Mouse (Mus musculus) heart, adult 2 months (tissue): ENCODE data around the gene Gm32742. TPM values are rescaled to one million over a fixed set of nuclear protein-coding genes. Genes with fewer than 3 reads are reported as not detected.

Source experiments
- DNase-seq, 2 experiments: peaks; one replicate each; pipeline ENCODE4 v3.0.0; 2021
- H3K27ac ChIP-seq: fragments of 200-600 bp; 2 replicates; pipeline ENCODE4 v1.8.1; 2022
- H3K27me3 ChIP-seq: fragments of 200-500 bp; 2 replicates; pipeline ENCODE4 v1.6.1; 2012; ENCODE audit warnings: mild to moderate bottlenecking, low read length, inconsistent platforms, mixed read lengths; ENCODE audit not compliant: control insufficient read depth, insufficient read depth
- H3K36me3 ChIP-seq: fragments of 200-500 bp; 2 replicates; pipeline ENCODE4 v1.6.1; 2012; ENCODE audit warnings: low read length, inconsistent platforms; ENCODE audit not compliant: control insufficient read depth, insufficient read depth
- H3K4me1 ChIP-seq: fragments of 200-500 bp; 2 replicates; pipeline ENCODE4 v1.6.1; 2011; ENCODE audit warnings: low read length; ENCODE audit not compliant: control insufficient read depth, insufficient read depth
- H3K4me3 ChIP-seq: fragments of 200-600 bp; 2 replicates; pipeline ENCODE4 v1.8.1; 2022
- H3K79me2 ChIP-seq: fragments of 200-500 bp; replicated peaks from 2 replicates; pipeline ENCODE4 v1.6.1; 2012; ENCODE audit warnings: mild to moderate bottlenecking, inconsistent platforms, low read length, moderate library complexity, mixed read lengths; ENCODE audit not compliant: control insufficient read depth, insufficient read depth
- H3K9ac ChIP-seq: fragments of 200-500 bp; 2 replicates; pipeline ENCODE4 v1.6.1; 2012; ENCODE audit warnings: low read depth, mild to moderate bottlenecking, control low read depth, inconsistent platforms, low read length, mixed read lengths
- CTCF ChIP-seq: fragments of 200-600 bp; IDR thresholded peaks from 2 replicates; pipeline ENCODE4 v1.8.1; 2022; ENCODE audit warnings: antibody characterized with exemption, mild to moderate bottlenecking, moderate library complexity
- EP300 ChIP-seq: fragments of 200-500 bp; IDR thresholded peaks from 2 replicates; pipeline ENCODE4 v1.6.1; 2011; ENCODE audit warnings: low read depth, low read length, control low read depth; ENCODE audit not compliant: insufficient read depth
- POLR2A ChIP-seq: fragments of 200-500 bp; IDR thresholded peaks from 2 replicates; pipeline ENCODE4 v1.6.1; 2011; ENCODE audit warnings: mild to moderate bottlenecking, low read depth, low read length, control low read depth; ENCODE audit not compliant: insufficient read depth
- WGBS: fragments of 180-500 bp; shearing (Covaris S2); methylation state at CpG from one replicate; pipeline ENCODE4 v1.1.7; 2018; 5-methylcytosine and 5-hydroxymethylcytosine counted together
- intact Hi-C: fragments of 180-260 bp; cut with DNase I; formaldehyde crosslinking; loops from one replicate; pipeline ENCODE4 v1.15.1; 2025
- polyA plus RNA-seq: library from polyadenylated mRNA; depleted of rRNA; stranded (reverse); fragments of >200 nt; gene quantifications from 2 replicates; pipeline ENCODE4 v1.2.3, GENCODE M21; 2012
- total RNA-seq, 2 experiments: library from RNA; stranded (reverse); gene quantifications; 2 replicates each; pipeline ENCODE4 v1.2.3; 2021

Gene Gm32742
- total and polyA plus RNA-seq, 3 experiments, result 0.23 TPM; not detected in 2

DNA sequence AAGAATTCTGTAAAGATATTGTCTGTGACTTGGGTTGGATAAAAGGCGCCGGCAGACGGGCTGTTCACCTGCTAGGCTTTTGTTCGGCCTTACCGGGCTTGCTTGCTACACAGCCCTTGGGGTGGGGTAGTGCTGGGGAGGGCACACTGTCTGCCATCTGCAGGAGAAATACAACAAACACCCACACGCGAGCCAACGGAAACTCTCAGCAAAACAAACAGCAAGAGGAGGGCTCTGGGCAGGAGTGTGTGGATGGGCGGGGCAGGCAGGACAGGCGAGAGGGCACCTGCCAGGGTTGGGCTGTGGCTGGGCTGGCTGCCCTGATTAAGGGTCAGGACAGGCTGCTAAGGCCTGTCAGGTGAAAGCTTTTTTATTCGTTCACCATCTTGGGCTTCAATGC lies 2.6 kb upstream of the Gm32742 start:
- H3K79me2 ChIP-seq, result no peaks in the 10 kb centered on the region
- DNase-seq, result peak in 1 of 2 experiments; percentile 21
- no peaks in the 10 kb centered on the region for H3K36me3 ChIP-seq
- intact Hi-C loops, result no loop called here
- H3K27ac ChIP-seq, result no peak overlapping the region
- no peak for TF ChIP-seq EP300
- no peak for TF ChIP-seq POLR2A
- no peak for TF ChIP-seq CTCF
- no peaks in the 10 kb centered on the region for H3K27me3 ChIP-seq
- no peak overlapping the region for H3K4me3 ChIP-seq
- 69% methylated on average over 11 of the region's 11 CpGs for WGBS
- H3K9ac ChIP-seq, result no peak overlapping the region
- H3K4me1 ChIP-seq, result no peaks in the 10 kb centered on the region

DNA sequence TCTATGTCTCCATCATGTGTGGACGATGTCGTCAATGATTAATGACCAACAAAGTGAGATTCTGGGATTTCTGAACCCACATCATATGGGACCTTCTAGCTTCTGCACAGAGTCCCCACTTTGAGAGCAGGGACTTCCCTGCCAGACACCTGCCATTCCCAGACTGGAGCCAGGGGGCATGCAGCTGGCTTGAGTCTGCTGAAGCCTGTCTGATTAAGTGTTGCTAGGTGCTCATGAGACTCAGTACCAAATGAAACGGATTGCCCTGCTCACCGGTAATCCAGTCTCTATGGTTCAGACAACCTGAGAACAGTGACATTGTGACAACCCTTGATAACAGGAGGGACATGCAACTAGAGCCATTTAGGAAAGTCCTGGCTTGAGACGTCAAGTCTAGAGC lies 1.3 kb downstream of the Gm32742 start:
- Histone ChIP-seq H3K4me3 (no peak overlapping the region), H3K36me3 (no peaks in the 10 kb centered on the region), H3K9ac (no peak overlapping the region), H3K27ac (no peak overlapping the region), H3K4me1 (no peaks in the 10 kb centered on the region), H3K27me3 (peaks cover 2% of the 10 kb centered on the region; the same call in 1 of the 2 replicates), H3K79me2 (no peaks in the 10 kb centered on the region)
- TF ChIP-seq CTCF (no peak), EP300 (no peak), POLR2A (no peak)
- 79% methylated on average over 5 of the region's 5 CpGs for WGBS
- intact Hi-C loops, result no loop called here
- DNase-seq, result no peak

DNA sequence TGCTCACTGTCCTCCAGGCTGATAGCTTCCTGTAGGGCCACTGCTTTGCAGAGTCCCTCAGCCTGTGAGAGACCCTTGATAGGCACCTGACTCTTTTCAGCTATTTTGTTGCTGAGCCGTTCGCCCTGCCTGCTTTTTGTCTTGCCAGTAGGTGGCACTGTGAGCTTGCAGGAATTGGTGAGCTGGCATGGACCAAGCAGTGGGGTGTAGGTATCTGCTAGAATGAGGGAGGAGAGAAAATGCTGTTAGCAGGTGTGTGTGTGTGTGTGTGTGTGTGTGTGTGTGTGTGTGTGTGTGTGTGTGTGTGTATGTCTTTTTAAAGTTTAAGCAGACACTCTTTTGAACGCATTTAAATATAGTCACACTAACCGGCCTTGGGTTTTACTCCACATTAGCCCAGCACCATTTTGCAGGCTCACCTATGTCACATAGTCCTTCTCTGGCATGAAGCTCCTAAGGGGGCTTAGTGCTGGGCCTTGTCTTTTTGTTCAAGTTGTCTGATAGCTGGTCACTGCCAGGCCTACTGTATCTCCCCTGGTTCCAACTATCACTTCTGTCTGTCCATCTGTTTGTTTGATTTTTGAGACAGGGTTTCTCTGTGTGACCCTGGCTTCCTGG lies 3.4 kb downstream of the Gm32742 start:
- Histone ChIP-seq H3K9ac (no peak overlapping the region), H3K27me3 (peaks cover 2% of the 10 kb centered on the region; the same call in 1 of the 2 replicates), H3K79me2 (no peaks in the 10 kb centered on the region), H3K4me1 (no peaks in the 10 kb centered on the region), H3K36me3 (no peaks in the 10 kb centered on the region), H3K4me3 (no peak overlapping the region), H3K27ac (no peak overlapping the region)
- intact Hi-C loops, result loop anchor here (1.0 to 2.0 kb wide), 2 partner anchors 130 to 747 kb away; no protein-coding TSS in a partner anchor
- peak; percentile 93 for TF ChIP-seq EP300
- TF ChIP-seq POLR2A, result no peak
- TF ChIP-seq CTCF, result peak; percentile 80
- WGBS, result 31% methylated on average over 4 of the region's 4 CpGs
- peak; percentile 70 to 75 for DNase-seq

DNA sequence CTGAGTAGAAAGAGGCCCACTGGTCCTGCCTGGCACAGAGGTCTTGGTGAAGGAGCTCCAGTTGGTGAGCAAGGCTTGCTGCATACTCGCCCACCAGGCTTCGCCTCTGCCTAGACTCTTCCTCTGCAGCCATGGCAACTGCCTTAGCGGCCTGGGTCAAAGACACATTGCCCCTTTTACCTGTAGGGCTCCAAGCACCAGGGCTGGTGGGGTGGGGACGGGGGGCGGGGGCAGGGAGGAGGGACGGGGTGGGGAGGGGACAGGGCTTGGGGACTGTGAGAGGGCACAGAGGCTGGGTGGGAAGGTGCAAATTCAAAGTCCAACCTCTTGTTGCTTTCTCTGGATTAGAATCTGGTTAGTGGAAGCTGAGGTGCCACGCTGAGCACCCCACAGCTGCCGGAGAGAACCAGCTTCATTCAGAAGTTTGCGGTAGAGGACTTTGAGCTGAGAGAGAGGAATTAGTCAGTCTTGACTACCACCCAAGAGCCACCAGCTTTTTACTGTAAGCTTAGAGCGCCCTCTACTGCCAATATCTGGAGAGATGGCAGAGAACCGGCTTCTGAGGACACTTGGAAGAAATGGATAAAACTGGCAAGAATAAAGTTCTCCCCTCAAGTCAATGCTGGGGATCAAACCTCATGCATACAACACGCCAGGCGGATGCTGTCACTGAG lies 13.1 kb downstream of the Gm32742 start:
- H3K79me2 ChIP-seq, result no peaks in the 10 kb centered on the region
- no peaks in the 10 kb centered on the region for H3K36me3 ChIP-seq
- H3K27me3 ChIP-seq, result no peaks in the 10 kb centered on the region
- no peaks in the 10 kb centered on the region; the same call in 1 of the 2 replicates for H3K4me1 ChIP-seq
- peak; percentile 17 to 38 for DNase-seq
- intact Hi-C loops, result loop anchor here (1.0 to 5.0 kb wide), 3 partner anchors 140 to 350 kb away; no protein-coding TSS in a partner anchor
- no peak overlapping the region for H3K27ac ChIP-seq
- H3K4me3 ChIP-seq, result no peak overlapping the region
- TF ChIP-seq EP300, result no peak
- TF ChIP-seq POLR2A, result no peak
- TF ChIP-seq CTCF, result peak; percentile 79
- WGBS, result 21% methylated on average over 12 of the region's 13 CpGs
- H3K9ac ChIP-seq, result no peak overlapping the region

DNA sequence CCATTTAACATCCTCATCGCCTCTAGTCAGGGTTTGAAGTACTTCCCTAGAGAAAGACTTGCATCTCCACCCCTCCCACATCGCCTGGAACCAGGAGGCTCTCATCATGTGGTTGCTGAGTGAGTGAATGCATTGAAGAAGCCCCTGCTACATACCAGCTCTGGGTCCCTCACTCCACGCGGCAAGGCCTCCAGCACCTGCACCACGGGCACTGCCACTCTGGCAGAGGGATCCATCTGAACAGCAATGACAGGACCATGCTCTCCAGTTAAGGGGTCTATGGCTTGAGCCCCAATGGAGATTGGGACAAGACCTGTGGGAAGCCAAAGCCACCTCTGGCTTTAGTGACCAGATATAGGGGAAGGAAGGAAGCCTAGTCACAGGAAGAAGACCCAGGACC lies 18.0 kb downstream of the Gm32742 start:
- Histone ChIP-seq H3K27ac (no peak overlapping the region), H3K79me2 (no peaks in the 10 kb centered on the region), H3K27me3 (no peaks in the 10 kb centered on the region), H3K4me1 (peaks cover 1% of the 10 kb centered on the region), H3K4me3 (no peak overlapping the region), H3K36me3 (no peaks in the 10 kb centered on the region), H3K9ac (no peak overlapping the region)
- 75% methylated on average over 5 of the region's 5 CpGs for WGBS
- TF ChIP-seq EP300 (no peak), CTCF (no peak), POLR2A (no peak)
- intact Hi-C loops, result no loop called here
- no peak for DNase-seq

DNA sequence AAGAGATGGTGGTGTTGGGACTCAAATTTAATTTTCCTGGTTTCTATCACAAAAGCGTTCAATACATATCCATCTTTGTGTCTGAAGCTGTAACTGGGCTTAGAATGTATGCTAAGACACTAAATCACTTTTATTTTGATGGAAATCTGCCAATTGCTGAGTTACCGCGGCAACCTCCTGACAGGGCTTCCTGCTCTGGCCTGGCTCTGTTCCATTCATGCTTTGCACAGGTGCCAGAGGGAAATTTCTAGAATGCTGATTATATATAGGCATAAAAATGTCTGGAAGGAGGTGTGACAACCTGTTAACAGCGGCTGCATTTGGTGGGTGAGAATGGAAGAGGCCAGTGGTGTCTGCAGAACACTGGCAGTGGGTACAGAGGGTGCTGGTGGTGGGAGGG lies 18.8 kb downstream of the Gm32742 start:
- WGBS, result 36% methylated on average over 4 of the region's 4 CpGs
- intact Hi-C loops, result no loop called here
- DNase-seq, result no peak
- peaks cover 1% of the 10 kb centered on the region for H3K4me1 ChIP-seq
- no peaks in the 10 kb centered on the region for H3K36me3 ChIP-seq
- TF ChIP-seq EP300, result no peak
- TF ChIP-seq CTCF, result no peak
- no peak for TF ChIP-seq POLR2A
- no peaks in the 10 kb centered on the region for H3K27me3 ChIP-seq
- no peak overlapping the region for H3K4me3 ChIP-seq
- no peaks in the 10 kb centered on the region for H3K79me2 ChIP-seq
- H3K27ac ChIP-seq, result no peak overlapping the region
- no peak overlapping the region for H3K9ac ChIP-seq
